Mouse (Mus musculus): ENCODE data around the gene Tbc1d2b. TPM values are rescaled to one million over a fixed set of nuclear protein-coding genes. Genes with fewer than 3 reads are reported as not detected.

The Tbc1d2b gene
- polyA plus RNA-seq, 1 experiment from 2014 or later, result 7.7 TPM

GRCm38 (mm10) chr9:90171421-90171820 is 99.2 kb downstream of the Tbc1d2b start:
- H3K4me2 ChIP-seq, result no peak overlapping the region
- WGBS (ENCODE audit: insufficient replicate concordance), result 75% methylated on average over 19 of the region's 19 CpGs
- H3K36me3 ChIP-seq (replicated peaks), result no peaks in the 10 kb centered on the region
- H3K9ac ChIP-seq, result no peak overlapping the region
- no peaks in the 10 kb centered on the region for H3K9me3 ChIP-seq (replicated peaks)
- no peak overlapping the region for H3K4me3 ChIP-seq (replicated peaks)
- no peaks in the 10 kb centered on the region for H3K4me1 ChIP-seq (replicated peaks)
- H3K27ac ChIP-seq (replicated peaks), result no peak overlapping the region
- no peaks in the 10 kb centered on the region for H3K27me3 ChIP-seq
- ATAC-seq (ENCODE audit: insufficient read depth), result no peak

DNA sequence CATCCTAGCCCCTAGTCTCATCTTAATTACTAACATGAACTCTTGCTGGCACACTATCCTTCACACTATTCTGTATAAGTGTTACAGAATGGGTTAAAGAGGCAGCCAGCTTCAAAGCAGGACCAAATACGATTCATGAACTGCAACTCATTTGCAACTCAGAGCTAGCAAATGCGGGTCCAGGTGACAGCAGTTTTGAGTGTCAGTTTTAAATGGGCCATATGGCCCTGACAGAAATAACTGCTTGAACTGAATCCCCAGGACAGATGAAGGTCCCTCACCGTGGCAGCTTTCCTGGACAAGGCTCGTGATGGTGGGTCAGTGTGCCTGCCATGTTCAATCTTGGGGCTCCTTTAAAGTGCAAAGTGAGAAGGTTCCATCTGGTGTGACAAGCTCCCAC is 100.6 kb downstream of the Tbc1d2b start:
- 64% methylated on average over 4 of the region's 4 CpGs for whole genome bisulfite sequencing (ENCODE audit: insufficient replicate concordance)
- H3K27ac ChIP-seq (replicated peaks), result no peak overlapping the region
- H3K4me2 ChIP-seq, result no peak overlapping the region
- no peak for ATAC-seq (ENCODE audit: insufficient read depth)
- no peaks in the 10 kb centered on the region for H3K36me3 ChIP-seq (replicated peaks)
- H3K4me3 ChIP-seq (replicated peaks), result no peak overlapping the region
- H3K9ac ChIP-seq, result no peak overlapping the region
- peaks cover 5% of the 10 kb centered on the region for H3K27me3 ChIP-seq
- no peaks in the 10 kb centered on the region for H3K4me1 ChIP-seq (replicated peaks)
- no peaks in the 10 kb centered on the region for H3K9me3 ChIP-seq (replicated peaks)

DNA sequence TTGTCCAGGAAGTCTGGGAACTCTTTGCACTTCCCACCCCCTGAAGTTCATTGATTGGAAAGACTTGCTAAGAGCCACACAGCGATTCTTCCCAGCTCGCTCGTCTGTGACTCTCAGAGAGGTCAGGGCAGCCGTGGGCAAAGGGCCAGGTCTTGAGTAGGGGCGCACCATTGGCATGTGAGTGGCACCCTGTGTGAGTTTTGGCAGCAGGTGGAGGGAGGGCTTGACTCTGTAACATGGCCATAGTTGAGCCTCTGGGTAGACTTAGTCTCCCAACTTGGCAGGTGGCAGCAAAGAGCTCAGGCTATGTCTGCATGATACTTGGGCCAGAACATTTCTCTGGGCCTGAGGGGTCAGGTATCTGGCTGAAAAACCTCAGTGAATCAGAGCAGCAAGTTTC is 104.0 kb downstream of the Tbc1d2b start:
- Histone ChIP-seq H3K27me3 (peaks cover 39% of the 10 kb centered on the region), H3K27ac (replicated peaks) (no peak overlapping the region), H3K9me3 (replicated peaks) (no peaks in the 10 kb centered on the region), H3K36me3 (replicated peaks) (no peaks in the 10 kb centered on the region), H3K4me3 (replicated peaks) (no peak overlapping the region), H3K4me2 (no peak overlapping the region), H3K4me1 (replicated peaks) (peaks cover 10% of the 10 kb centered on the region), H3K9ac (no peak overlapping the region)
- ATAC-seq (ENCODE audit: insufficient read depth), result no peak
- 56% methylated on average over 5 of the region's 5 CpGs for WGBS (ENCODE audit: insufficient replicate concordance)

DNA sequence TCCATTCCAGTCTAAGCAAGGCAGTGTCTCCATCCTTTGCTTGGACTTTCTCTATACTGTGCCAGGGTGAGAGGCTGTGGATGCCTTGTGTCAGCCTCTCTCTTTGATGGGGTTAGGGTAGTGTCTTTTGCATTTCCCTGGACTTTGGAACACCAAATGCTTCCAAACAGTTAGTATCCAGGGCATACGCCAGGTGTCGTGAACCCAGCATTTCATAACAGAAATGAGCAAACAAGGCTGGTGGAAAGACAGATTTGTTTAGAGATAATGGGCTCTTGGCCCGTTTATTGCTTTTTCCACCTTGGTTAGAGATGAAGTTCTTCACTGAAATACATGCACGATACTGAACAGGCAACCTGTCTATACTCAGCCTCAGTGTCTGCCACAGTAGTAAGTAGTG is 105.0 kb downstream of the Tbc1d2b start:
- 57% methylated on average over 4 of the region's 4 CpGs for WGBS (ENCODE audit: insufficient replicate concordance)
- Histone ChIP-seq H3K27ac (replicated peaks) (no peak overlapping the region), H3K9me3 (replicated peaks) (no peaks in the 10 kb centered on the region), H3K4me1 (replicated peaks) (peaks cover 10% of the 10 kb centered on the region), H3K4me3 (replicated peaks) (no peak overlapping the region), H3K9ac (no peak overlapping the region), H3K27me3 (peaks cover 45% of the 10 kb centered on the region), H3K4me2 (no peak overlapping the region), H3K36me3 (replicated peaks) (no peaks in the 10 kb centered on the region)
- ATAC-seq (ENCODE audit: insufficient read depth), result no peak

GRCm38 (mm10) chr9:90164670-90165453 is 105.7 kb downstream of the Tbc1d2b start:
- no peaks in the 10 kb centered on the region for H3K9me3 ChIP-seq (replicated peaks)
- peaks cover 45% of the 10 kb centered on the region for H3K27me3 ChIP-seq
- no peak overlapping the region for H3K4me3 ChIP-seq (replicated peaks)
- no peak for ATAC-seq (ENCODE audit: insufficient read depth)
- no peaks in the 10 kb centered on the region for H3K36me3 ChIP-seq (replicated peaks)
- 51% methylated on average over 4 of the region's 4 CpGs for WGBS (ENCODE audit: insufficient replicate concordance)
- peaks cover 10% of the 10 kb centered on the region for H3K4me1 ChIP-seq (replicated peaks)
- H3K9ac ChIP-seq, result no peak overlapping the region
- H3K27ac ChIP-seq (replicated peaks), result no peak overlapping the region
- no peak overlapping the region for H3K4me2 ChIP-seq

- H3K27me3 ChIP-seq, result peaks cover 45% of the 10 kb centered on the region
These were observed 106.9 kb downstream of the Tbc1d2b start for GRCm38 (mm10) chr9:90163749-90164095.

DNA sequence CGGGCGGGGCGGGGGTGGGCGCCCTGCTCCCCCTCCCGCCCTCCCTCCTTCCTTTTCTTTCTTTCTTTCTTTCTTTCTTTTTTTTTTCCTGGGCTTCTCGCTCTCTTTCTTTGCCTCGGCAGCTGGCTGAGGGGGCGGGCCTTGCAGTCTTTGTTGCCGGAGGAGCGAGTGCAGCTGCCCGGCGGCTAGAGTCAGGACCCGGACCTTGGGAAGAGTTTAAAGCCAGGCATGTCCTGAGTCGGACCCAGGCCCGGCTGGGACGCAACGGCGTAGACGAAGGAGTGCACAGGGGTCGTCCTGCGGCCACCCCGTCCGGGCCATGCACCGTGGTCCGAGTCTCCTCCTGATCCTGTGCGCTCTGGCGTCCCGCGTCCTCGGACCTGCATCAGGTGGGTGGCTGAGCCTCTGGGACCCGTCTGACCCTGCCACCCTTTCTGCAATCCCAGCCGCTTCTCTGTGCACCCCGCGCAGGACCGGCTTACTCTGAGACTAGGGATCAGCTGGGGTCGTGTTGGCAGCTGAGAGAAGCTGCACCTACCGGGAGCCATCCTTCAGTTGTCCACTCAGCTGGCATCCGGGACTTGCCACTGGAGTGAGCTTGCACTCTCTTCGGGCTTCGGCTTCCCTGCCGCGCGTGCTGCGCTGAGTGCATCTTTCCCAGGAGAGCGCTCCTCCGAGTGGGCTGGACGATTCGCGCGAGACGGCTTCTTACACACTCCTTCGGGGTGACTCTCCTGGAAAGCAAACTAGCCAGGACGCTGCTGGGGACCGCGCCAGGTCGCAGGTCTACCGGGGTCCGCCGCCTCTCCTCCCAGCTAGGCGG is 107.5 kb downstream of the Tbc1d2b start, which contains the start of gene Adamts7:
Gene Adamts7 (plus strand): TSS at position 144 of the 823 bp plus-strand sequence.
- Histone ChIP-seq H3K9me3 (replicated peaks) (no peaks in the 10 kb centered on the region), H3K4me2 (peak within 1 kb of the TSS; percentile 78), H3K4me1 (replicated peaks) (peaks cover 10% of the 10 kb centered on the region), H3K36me3 (replicated peaks) (no peaks in the 10 kb centered on the region), H3K9ac (0 out of 2 replicates have a peak within 1 kb of the TSS, but pooled peaks have one; percentile 18), H3K27ac (replicated peaks) (no peak within 1 kb of the TSS), H3K4me3 (replicated peaks) (peak within 1 kb of the TSS; percentile 55), H3K27me3 (peaks cover 45% of the 10 kb centered on the region)
- under 1% methylated on average over 59 of the region's 60 CpGs for WGBS (ENCODE audit: insufficient replicate concordance)
- peak; percentile 19; the same call in 1 of the 2 replicates for ATAC-seq (ENCODE audit: insufficient read depth)

More at GRCm38 (mm10) chr9:90163749-90164095, 106.9 kb downstream of the Tbc1d2b start:
- 1% methylated on average over 18 of the region's 18 CpGs for whole genome bisulfite sequencing (ENCODE audit: insufficient replicate concordance)
- no peak overlapping the region for H3K9ac ChIP-seq
- H3K4me3 ChIP-seq (replicated peaks), result peak overlapping the region; percentile 55
- H3K36me3 ChIP-seq (replicated peaks), result no peaks in the 10 kb centered on the region
- H3K4me1 ChIP-seq (replicated peaks), result peaks cover 10% of the 10 kb centered on the region
- ATAC-seq (ENCODE audit: insufficient read depth), result 0 out of 2 replicates have a peak, but pooled peaks have one; percentile 19
- no peaks in the 10 kb centered on the region for H3K9me3 ChIP-seq (replicated peaks)
- H3K27ac ChIP-seq (replicated peaks), result no peak overlapping the region
- H3K4me2 ChIP-seq, result peak overlapping the region; percentile 78

DNA sequence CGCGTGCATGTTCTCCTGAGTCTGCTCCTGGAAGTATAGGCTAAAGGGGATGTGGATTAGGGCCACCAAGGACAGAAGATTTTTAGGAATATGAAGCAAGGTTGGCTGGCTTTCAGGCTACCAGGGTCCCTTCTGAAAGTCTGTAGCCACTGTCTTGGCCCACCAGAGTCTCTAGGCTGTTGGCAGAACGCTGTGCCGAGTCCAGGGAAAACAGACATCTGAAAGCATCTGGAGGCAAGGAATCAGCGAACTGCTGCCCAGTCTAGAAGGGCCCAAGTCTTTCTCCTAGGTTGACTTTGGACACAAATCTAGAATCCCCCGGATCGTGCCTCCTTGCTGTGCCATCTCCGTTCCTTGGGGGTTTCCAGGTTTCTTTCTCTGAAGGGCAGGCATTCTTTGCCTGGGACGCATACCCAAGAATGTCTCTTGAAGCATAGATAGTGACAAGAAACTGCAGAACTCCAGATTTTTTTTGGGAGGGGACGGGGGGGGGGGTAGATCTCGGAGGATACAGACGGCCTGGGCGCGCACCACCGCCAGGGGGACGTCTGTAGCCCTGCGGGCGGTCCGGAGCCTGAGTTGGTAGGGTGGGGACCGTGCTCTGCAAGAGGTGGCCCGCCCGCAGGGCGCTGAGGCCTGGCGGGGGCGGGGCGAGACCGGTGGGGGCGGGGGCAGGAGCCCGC is 108.2 kb downstream of the Tbc1d2b start:
- 8% methylated on average over 29 of the region's 29 CpGs for WGBS (ENCODE audit: insufficient replicate concordance)
- Histone ChIP-seq H3K4me3 (replicated peaks) (peak overlapping the region; percentile 55), H3K27ac (replicated peaks) (no peak overlapping the region), H3K9me3 (replicated peaks) (no peaks in the 10 kb centered on the region), H3K4me2 (peak overlapping the region; percentile 78), H3K36me3 (replicated peaks) (no peaks in the 10 kb centered on the region), H3K4me1 (replicated peaks) (peaks cover 10% of the 10 kb centered on the region), H3K9ac (no peak overlapping the region), H3K27me3 (peaks cover 45% of the 10 kb centered on the region)
- peak; percentile 62 for ATAC-seq (ENCODE audit: insufficient read depth)

Other genes with a start within 250 kb of the Tbc1d2b start
- 123 and 132 TPM in 2 replicates for gene Ctsh, start 216.7 kb downstream of the Tbc1d2b start, polyA plus RNA-seq (2015; fragmentation: Nextera tagmentation; extraction: Ambion mirVana)
- 104 and 108 TPM in 2 replicates for gene Morf4l1, start 156.0 kb downstream of the Tbc1d2b start, polyA plus RNA-seq (2015; fragmentation: Nextera tagmentation; extraction: Ambion mirVana)
- 0.71 TPM in 2 replicates for gene Adamts7, start 107.7 kb downstream of the Tbc1d2b start, polyA plus RNA-seq (2015; fragmentation: Nextera tagmentation; extraction: Ambion mirVana)